Mouse (Mus musculus) small intestine, adult 10 weeks (tissue): ENCODE measurements around the gene Nek7. TPM values are rescaled to one million over a fixed set of nuclear protein-coding genes. Genes with fewer than 3 reads are reported as not detected.

ENCODE experiments used
- polyA plus RNA-seq: library from polyadenylated mRNA; stranded (reverse); fragments of 350-450 nt; fragmentation: Illumina TruSeq; extraction: RNeasy Lipid Tissue Mini Kit (QIAGEN cat#74804); gene quantifications from one replicate; pipeline ENCODE4 v1.2.3, GENCODE M21; 2014; ENCODE audit warnings: low replicate concordance

The Nek7 gene
- 41.8 TPM for polyA plus RNA-seq

GRCm38 (mm10) chr1:138619996-138620461 lies at the start of gene Nek7:
Gene Nek7, minus strand, starts transcription at chr1:138620141.

Other genes with a start within 250 kb of the Nek7 start
- gene Lhx9, start 228.4 kb upstream of the Nek7 start, polyA plus RNA-seq = not detected
- 3.6 TPM for gene 2310009B15Rik, start 236.7 kb upstream of the Nek7 start, polyA plus RNA-seq